Mouse (Mus musculus): ENCODE results near the gene Glrp1. TPM values are rescaled to one million over a fixed set of nuclear protein-coding genes. Genes with fewer than 3 reads are reported as not detected.

The Glrp1 gene
- not detected for total RNA-seq (2021)

DNA sequence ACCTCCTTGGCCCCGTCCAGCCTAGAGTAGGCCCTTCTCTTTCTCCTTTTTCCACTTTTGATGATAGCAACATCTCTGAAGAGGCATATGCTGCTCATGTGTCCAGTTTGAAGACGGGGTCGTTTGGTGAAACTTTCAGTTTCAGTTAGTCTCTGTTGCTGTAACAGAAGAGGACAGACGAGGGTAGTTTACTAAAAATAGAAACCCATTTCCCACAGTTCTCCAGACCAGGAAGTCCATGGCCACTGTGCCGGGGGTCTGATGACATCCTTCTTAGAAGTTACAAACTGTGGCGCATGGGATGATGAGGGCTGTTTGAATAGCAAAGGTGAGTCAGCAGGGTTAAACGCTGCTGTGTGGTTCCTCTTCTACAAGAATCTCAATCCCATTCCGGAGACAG, at the start of gene Glrp1:
Glrp1 (minus strand) TSS at position 278 of the 400 bp plus-strand sequence.
- DNase-seq, result no peak
- intact Hi-C loops (cut with DNase I), result no loop called here

DNA sequence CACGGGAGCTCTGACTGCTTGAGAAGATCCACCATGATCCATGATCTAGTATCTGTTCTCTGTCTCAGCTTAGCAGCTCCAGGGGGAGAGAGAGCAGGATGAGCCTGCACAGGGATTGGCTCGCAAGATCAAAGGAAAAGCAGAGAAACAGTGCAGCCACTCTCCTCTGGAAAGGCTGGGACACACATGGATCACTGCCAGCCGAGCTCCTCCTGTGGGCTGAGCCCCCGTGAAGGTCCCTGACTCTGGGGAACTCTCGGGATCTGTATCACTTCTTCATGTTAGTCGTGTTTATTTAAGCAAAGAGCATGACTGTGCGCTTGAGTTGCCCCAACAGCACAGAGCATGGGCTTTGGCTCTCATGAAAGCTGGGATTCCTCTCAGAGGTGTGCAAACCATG, 49.4 kb upstream of the Glrp1 start:
- DNase-seq, result peak; percentile 14
- intact Hi-C loops (cut with DNase I), result no loop called here

DNA sequence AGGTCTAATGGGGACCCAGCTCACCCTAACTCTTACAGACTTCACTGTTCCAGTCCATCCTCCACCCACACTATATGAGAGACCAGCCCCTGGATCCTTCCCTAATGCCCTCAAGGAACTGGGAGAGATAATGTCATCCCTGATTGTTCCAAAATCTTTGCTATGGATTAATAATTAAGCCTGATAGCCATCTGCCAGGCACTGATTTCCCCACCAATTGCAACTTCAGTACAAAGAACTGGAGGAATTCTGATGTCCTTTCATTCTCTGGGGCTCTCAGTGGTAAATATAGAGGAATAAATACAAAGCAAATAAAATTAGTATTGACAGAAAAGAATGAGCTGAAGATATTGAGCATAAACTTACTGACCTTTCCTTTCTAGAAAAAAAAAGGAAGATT, 48.9 kb upstream of the Glrp1 start:
- DNase-seq, result no peak
- intact Hi-C loops (cut with DNase I), result no loop called here

DNA sequence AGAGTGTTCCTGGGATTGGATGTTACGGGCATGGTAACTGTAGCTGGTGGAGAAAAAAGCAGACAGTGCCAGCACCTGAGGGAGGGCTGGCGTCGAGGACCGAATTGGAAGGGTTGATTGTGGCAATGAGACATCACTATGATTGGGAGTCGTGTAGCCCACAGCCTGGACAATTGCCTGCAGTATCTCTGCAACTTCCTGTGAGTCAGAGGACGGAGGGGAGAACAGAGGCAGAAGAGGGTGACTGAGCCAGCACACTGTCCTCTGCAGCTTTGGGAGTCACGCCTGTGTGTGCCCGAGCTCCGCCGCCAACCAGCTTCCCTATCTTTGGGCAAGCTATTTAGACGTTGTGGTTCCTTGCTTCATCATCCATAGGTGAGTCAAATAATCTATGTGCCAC, 46.5 kb upstream of the Glrp1 start:
- intact Hi-C loops (cut with DNase I), result no loop called here
- no peak for DNase-seq

DNA sequence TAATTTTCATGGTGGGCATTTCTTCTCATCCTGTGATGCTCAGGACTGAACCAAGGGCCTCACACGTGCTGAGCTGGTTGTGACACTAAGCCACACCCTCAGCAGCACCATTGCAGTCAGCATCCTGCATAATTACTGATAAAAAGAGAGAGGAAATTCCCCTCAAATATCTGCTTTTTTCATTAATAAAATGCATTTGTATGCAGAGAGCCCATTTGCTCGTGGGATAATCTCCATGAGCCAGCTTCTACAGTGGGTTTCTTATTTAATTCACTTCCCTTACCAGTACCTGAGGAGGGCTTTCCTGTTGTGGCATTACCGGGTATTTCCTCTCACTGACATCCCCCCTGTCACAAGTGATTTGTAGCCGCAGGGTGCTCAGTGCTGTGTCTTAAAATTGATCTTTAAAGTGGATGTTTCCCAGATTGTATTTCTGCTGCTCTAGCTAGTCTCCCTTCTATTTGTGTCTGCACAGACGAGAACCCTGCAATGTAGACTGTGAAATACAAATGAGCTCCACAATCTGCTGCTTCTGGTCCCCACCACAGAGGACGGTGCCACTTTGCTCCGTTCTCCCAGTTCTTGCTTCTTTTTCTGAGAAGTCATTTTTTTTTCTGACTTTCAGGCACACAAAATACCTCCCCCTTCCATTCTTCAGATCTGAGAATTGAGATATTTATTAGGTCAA, 43.8 kb upstream of the Glrp1 start:
- no peak for DNase-seq
- intact Hi-C loops (cut with DNase I), result loop anchor here (5.0 kb wide), 1 partner anchor 149 kb away; the partner anchor contains the start of gene Arl4c

DNA sequence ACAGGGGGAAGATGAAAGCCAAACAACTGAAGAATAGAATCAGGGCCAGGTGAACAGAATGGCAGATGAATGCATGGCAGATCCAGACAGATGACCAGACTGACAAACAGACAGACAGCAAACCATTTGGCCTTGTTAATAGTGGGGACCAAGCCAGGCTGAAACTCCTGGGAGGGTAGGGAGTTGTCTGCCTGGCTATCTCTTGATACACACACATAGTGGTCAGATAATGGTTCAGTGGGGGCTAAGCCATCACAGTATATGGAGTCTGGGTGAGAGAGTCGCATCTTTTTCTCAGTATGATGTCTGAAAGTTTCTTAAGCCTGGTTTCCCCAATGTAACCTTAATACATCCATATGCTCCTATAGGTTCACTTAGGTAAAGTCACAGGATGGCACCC, 39.4 kb upstream of the Glrp1 start:
- no peak for DNase-seq
- intact Hi-C loops (cut with DNase I), result no loop called here

DNA sequence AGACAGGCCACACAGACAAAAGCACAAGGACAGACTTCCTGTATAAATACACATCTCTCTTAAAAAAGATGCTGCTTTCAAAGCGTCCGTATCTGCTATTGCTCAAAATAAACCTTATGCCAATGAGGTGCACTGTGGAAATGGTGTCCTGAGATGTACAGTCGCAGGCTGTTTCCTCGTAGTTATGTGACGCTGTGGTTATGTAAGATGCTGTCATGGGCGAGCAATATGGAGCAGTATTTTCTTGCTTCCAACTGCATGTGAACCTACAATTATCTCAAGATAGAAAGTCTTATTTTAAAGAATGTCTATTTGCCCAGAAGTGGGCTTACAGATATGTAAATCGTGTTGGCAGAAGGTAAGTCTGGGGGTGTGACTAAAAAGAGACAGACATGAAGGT, 37.3 kb upstream of the Glrp1 start:
- intact Hi-C loops (cut with DNase I), result no loop called here
- no peak for DNase-seq

DNA sequence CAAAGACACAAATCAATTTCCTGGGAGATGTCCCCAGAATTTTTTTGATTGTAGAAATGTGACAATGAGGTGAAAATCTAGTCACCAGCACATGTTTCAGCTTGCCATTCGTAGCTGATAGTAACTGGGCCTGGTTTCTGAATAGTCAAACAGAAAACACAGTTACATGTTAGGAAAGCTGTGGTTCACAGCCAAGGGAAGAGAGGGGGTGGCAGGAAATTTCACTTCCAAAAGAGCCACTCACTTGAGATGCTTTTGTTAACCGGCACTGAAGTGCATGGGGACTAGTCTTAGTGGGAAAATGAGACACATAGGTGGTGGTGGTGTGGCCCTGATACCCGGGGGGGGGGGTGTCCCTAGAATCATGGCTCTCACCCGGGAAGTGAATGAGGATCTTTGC, 33.7 kb upstream of the Glrp1 start:
- DNase-seq, result no peak
- intact Hi-C loops (cut with DNase I), result no loop called here

DNA sequence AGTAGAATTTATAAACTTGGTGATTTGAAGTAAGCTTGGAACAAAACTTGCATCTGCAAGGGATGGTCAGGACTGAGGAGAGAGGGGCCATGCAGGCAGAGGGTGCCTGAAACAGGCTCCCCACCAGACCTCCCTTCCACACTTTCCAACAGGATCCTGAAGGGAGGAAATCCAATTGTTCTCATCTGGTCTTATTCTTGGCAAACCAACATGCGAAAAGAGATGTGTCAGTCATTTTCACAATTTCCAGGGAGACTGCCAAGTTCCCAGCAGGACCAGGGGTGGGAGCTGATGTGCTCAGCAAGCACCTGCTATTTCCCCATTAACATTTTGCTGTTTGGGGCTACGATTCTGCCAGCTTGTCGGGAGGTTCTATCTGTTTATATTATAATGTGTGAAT, 30.0 kb upstream of the Glrp1 start:
- DNase-seq, result peak; percentile 91
- intact Hi-C loops (cut with DNase I), result no loop called here

DNA sequence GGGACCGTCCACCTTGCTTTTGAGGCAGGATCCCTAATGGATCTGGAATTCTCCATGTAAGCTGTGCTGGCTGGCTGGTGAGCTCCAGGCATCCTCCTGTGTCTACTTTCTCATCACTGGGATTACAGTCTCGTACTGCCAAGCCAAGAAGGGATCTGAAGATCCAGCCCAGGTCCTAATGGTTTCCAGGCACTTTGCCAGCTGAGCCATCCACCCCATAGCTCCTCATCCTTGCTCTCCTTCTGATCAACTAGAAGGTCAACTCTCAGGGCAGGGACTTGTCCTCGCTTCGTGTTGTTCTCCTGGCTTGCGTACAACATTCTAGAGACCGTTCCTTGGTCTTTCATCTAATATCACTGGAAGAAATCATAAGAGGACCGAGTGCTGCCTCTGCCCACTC, 29.4 kb upstream of the Glrp1 start:
- intact Hi-C loops (cut with DNase I), result no loop called here
- peak; percentile 60 for DNase-seq

DNA sequence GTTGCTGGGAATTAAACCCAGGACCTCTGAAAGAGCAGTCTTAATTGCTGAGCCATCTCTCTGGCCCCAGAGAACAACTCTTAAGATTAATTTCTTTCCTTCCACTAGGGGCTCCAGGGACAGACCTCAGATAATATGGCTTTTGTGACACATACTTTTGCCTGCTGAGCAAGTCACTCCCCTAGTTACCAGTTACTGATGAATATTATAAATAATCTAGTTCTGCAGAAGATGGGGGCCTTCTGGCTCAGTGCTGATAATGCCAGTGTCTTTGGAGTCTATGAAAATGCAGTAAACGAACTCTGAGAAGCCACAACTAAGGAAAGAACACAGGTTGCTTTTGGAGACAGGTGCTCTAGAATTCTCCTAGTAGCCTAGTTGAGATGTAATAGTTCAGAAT, 26.4 kb upstream of the Glrp1 start:
- intact Hi-C loops (cut with DNase I), result no loop called here
- no peak for DNase-seq

DNA sequence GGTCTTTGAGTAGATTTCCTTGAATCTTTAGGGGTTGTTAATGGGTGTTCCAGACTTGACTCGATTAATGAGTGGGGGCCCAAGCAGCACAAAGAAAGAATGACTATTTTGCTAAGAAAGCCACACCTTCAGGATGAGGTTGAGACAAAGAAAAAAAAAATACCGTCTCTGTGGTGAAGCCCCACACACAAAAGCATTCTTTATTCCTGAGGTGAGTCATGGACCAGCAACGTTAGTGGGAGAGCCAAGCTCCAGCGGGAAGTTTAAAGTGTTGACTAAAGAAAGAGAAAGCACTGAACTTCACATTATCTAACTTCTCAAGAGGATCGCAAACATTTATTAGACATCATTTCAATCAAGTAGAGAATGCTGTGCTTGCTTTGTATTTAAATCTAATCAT, 24.2 kb upstream of the Glrp1 start:
- intact Hi-C loops (cut with DNase I), result no loop called here
- DNase-seq, result no peak

DNA sequence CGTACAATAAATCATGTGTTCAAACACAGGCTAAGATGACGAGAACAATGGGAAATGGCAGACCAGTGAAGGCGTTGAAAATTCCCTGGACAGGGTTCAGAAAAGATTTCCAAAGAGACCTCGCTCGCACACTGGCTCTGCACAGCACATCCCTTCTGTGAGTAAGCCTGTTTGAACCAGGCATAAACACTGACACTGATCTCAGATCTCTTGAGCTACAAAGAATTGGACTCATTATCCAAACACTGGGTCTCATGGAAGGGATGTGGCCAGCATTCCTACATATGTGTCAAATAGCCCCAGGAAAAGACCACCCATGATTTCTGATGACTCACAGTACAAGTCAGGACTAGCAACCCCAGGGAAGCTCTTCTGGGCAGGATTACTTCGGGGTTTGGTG, 16.3 kb upstream of the Glrp1 start:
- no peak for DNase-seq
- intact Hi-C loops (cut with DNase I), result no loop called here

DNA sequence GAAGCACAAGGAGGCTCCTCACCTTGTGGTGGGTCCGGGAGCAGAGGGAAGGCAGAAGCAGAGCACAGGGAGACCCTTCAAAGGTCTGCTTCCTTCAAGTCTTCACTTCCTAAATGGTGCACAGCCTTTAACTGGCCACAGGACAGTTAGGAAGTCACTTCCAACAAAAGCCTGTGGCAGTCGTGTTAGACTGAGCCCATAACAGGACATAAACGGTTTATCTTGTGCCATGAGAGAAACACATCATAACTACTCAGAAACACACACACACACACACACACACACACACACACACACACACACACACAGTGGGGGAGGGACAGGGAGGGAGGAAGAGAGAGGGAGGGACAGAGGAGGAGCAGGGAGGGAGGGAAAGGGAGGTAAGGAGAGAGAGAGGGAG, 15.8 kb upstream of the Glrp1 start:
- intact Hi-C loops (cut with DNase I), result no loop called here

DNA sequence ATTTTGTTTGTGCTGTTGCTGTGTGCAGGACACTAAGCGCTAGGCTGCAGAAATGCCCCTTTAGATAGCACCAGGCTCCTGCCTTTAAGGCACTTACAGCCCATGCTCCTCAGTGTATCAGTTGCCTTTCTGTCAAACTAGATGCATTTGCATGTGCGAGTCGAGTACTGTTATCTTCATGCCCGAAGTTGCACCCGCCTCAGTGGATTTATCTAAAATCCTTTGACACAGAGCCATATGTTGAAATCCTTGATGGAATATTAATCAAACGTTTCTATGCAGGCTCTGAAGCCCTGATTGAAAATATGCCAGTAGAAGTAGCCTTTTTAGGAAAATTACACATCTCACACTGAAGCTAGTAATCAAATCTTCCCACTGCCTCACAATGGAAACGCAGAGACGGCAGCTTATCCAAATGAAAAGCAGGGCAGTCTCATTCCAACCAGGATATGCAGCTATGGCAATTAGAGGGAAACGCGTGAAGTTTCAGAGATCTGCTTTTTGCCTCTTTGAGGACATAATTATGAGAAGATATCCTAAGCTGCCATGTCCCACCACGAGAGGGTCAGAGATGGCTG, 11.4 kb upstream of the Glrp1 start:
- intact Hi-C loops (cut with DNase I), result no loop called here
- DNase-seq, result no peak

More for the DNA sequence above, 15.8 kb upstream of the Glrp1 start:
- no peak for DNase-seq

DNA sequence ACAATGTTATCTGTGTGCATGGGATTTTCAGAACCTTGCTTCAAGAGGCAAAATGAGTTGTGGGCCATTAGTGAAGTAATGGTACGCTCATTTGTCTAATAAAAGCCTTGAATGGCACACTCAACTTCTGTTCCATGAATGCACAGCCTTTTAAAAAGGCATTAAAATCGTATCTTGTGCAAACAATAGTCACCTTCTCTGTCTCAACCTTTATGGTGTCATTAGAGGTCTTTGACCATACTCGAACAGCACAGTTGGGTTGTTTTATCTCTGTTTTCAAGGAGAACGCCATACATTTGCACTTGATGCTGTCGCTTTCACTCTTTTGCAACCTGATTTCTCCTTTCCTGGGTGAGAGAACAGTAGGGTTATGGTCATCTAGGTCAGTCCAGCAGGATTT, 3.7 kb upstream of the Glrp1 start:
- intact Hi-C loops (cut with DNase I), result no loop called here
- DNase-seq, result no peak

DNA sequence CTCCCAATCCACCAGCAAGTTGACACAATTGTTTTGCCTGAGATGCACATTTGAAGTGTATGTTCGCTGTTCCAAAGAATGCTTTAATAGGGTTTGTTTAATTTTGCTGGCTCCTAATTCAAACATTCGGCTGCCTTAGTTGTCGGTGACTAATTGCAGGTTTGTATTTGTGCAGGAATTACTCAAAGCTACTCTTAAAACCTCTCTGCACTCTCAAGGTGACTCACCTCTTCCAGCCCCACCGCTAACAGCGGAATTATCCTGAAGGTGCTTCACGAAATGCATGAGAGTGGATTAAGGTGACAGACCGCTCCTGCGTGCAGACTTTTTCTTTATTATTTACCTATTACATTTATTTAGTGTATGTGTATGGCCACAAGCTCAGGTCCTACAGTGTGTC, 2.0 kb downstream of the Glrp1 start:
- intact Hi-C loops (cut with DNase I), result no loop called here
- no peak for DNase-seq

DNA sequence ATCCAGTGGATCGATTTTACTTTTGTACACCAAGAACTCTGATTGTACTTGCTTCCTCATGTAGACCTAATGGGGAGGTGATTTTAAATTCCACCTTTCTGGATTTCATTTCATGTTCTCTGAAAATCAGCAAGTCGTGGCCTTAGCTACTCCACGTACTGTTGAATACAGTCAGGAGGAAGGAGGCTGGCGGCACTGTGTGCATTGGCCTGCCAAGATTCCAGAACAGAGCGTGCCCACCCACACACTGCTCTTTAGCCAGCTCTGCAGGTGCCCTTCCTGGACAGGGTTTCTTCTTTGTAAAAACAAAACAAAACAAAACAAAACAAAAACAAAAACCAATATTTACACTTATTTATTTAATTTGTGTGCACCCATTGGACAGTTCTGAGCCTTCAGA, 2.7 kb downstream of the Glrp1 start:
- intact Hi-C loops (cut with DNase I), result no loop called here
- DNase-seq, result no peak

DNA sequence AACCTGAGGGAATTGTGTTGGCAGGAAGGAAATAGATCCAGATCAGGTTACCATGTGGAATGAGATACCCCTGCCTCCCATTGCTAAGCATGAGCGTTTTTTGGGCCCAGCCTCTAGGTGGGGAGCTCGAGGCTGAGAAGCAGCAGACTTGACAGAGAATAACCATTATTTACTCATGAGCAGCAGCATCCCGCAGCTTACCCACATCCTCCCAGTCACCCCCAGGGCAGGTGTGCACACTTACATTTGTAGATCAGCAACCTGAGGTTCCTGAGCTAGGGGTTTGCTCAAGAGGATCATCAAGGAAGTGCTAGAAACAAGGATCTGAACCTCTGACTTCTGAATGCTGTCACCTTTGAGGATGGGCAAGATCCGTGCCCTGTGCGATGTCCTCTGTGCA, 3.5 kb downstream of the Glrp1 start:
- intact Hi-C loops (cut with DNase I), result no loop called here
- DNase-seq, result no peak

DNA sequence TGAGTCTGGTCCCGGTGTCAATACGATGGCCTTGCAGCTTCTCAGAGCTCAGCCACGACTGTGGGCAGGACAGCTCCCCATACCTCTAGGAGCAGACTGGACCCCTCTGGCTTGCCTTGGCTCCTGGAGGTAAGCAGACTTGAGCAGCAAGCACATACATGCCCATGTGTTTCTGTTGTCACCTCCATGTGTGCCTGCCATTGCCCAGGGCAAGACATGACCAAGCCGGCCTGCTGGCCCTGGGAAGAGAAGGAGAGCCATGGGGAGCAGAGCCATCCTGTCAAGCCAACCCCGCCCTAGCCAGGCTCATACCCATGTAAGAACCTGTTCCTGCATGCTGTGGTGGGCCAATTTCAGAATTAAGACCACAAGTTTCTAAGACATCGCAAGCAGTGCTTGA, 4.2 kb downstream of the Glrp1 start:
- intact Hi-C loops (cut with DNase I), result no loop called here
- no peak for DNase-seq

DNA sequence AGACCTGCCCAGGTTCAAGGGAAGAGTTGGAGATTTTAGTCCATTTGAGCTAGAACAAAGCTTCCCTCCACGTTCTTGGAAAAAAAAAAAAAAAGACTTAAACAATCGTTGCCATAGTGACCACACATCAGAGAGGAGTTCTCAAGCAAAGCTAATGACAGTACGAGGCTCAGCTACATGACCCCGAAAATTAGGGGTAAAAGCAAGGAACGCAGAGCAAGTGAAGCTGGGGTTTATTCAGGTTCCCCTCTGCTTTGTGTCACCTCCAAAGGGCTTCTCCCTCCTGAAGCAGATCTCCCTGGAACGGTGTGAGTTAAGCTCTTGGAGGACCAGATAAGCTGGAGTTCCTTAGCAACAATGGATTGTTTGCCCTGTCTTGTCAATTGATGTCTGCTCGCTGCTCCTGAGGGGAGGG, 5.3 kb downstream of the Glrp1 start:
- no peak for DNase-seq
- intact Hi-C loops (cut with DNase I), result no loop called here

DNA sequence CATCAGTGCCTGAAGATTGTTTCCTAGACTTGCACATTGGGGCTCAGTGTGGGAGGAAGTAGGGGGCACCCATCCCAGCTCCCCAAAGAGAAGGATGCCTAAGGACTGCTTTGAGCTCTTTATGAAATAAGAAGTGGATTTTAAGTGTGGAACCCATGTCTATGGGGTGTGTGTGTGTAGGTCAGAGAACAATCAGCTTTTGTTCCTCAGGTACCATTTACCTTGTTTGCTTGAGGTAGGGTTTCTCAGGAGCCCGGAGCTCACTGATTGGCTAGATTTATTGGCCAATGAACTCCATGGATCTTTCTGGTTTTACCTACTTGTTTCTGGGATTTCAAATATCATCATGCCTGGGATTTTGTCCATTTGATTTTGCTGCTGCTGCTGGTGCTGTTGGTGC, 7.0 kb downstream of the Glrp1 start:
- no peak for DNase-seq
- intact Hi-C loops (cut with DNase I), result no loop called here

DNA sequence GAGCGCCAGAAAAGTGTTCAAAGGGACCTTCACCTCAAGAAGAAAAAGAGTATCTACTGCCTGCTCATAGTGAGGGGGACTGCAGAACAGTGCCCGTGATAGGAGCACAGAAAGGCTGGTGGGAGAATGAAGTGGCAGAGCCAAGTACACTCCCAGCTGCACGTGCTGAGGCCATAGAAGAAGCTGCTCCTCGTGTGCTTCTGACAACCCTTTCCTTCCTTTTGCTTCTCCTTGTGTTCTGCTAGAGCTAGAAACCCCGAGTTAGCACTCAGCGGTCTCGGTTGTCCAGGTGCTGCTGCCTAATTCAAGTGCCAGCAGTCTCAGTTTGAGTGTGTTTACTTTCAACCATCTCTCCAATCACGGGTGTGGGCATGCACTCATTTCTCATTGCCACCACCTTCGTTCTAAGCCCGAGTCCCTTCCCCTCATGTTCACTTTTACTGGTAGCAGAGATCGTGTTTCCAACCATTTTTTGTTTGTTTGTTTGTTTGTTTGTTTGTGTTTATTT, 10.6 kb downstream of the Glrp1 start:
- intact Hi-C loops (cut with DNase I), result no loop called here
- no peak for DNase-seq
